Mouse (Mus musculus): ENCODE results near the gene Bub3. TPM values are rescaled to one million over a fixed set of nuclear protein-coding genes. Genes with fewer than 3 reads are reported as not detected.
A peak's percentile ranks its signal among the peaks of the same experiment; 100 is the strongest.

The Bub3 gene
- total RNA-seq (2021) = 10 to 100 TPM; 59.6 to 62.2 TPM
- long read RNA-seq, experiment 1, transcript Bub3-201 (8 exons, 2,218 nt) = major isoform, 79 of 88 reads
- long read RNA-seq, experiment 1, partial matches to known transcripts = 3 of 88 reads
- long read RNA-seq, experiment 1, other reads (novel, unspliced or antisense) = 6 of 88 reads
- long read RNA-seq, experiment 2, transcript Bub3-201 (8 exons, 2,218 nt) = major isoform, 52 of 59 reads
- long read RNA-seq, experiment 2, partial matches to known transcripts = 3 of 59 reads
- long read RNA-seq, experiment 2, other reads (novel, unspliced or antisense) = 4 of 59 reads

GRCm38 (mm10) chr7:131559986-131560696 lies at the start of gene Bub3:
Gene Bub3, plus strand, starts transcription at chr7:131560222.
- peak within 1 kb of the TSS; percentile 90 for H3K27ac ChIP-seq
- peak within 1 kb of the TSS; percentile 81 for H3K4me3 ChIP-seq
- TF ChIP-seq CTCF (IDR thresholded peaks at IDR 0.05) = no peak
- DNase-seq (ENCODE audit: extremely low spot score in 1 of 2, low spot score in 2 of 2) = peak; percentile 84 to 88
- intact Hi-C loops (cut with DNase I) = loop anchor here (5.0 kb wide), 2 partner anchors 148 to 198 kb away; partner anchors contain the start of genes 2310057M21Rik, Acadsb and Ikzf5

- peak; percentile 72 to 85 for DNase-seq (ENCODE audit: extremely low spot score in 1 of 2, low spot score in 2 of 2)
- Histone ChIP-seq H3K4me3 (no peak overlapping the region), H3K27ac (no peak overlapping the region)
- peak; percentile 88 for TF ChIP-seq CTCF (IDR thresholded peaks at IDR 0.05)
- intact Hi-C loops (cut with DNase I) = loop anchor here (1.0 to 10.0 kb wide), 5 partner anchors 17 to 675 kb away; no protein-coding TSS in a partner anchor
These were observed 20.0 kb upstream of the Bub3 start for GRCm38 (mm10) chr7:131539979-131540378.

GRCm38 (mm10) chr7:131541184-131542114 lies 18.6 kb upstream of the Bub3 start:
- DNase-seq (ENCODE audit: extremely low spot score in 1 of 2, low spot score in 2 of 2) = no peak
- TF ChIP-seq CTCF (IDR thresholded peaks at IDR 0.05) = no peak
- intact Hi-C loops (cut with DNase I) = loop anchor here (2.0 to 10.0 kb wide), 4 partner anchors 15 to 673 kb away; no protein-coding TSS in a partner anchor
- no peak overlapping the region for H3K27ac ChIP-seq
- H3K4me3 ChIP-seq = no peak overlapping the region

GRCm38 (mm10) chr7:131542115-131542871 lies 17.7 kb upstream of the Bub3 start, which contains the start of gene Hmx3:
Gene Hmx3, plus strand, starts transcription at chr7:131542867.
- Histone ChIP-seq H3K4me3 (no peak within 1 kb of the TSS), H3K27ac (no peak within 1 kb of the TSS)
- DNase-seq (ENCODE audit: extremely low spot score in 1 of 2, low spot score in 2 of 2) = peak in 1 of 2 experiments; percentile 11
- TF ChIP-seq CTCF (IDR thresholded peaks at IDR 0.05) = no peak
- intact Hi-C loops (cut with DNase I) = loop anchor here (10.0 kb wide), 2 partner anchors 103 to 673 kb away; no protein-coding TSS in a partner anchor

- peak in 1 of 2 experiments; percentile 13 for DNase-seq (ENCODE audit: extremely low spot score in 1 of 2, low spot score in 2 of 2)
- no peak overlapping the region for H3K4me3 ChIP-seq
- H3K27ac ChIP-seq = no peak overlapping the region
- intact Hi-C loops (cut with DNase I) = loop anchor here (10.0 kb wide), 2 partner anchors 102 to 672 kb away; no protein-coding TSS in a partner anchor
- no peak for TF ChIP-seq CTCF (IDR thresholded peaks at IDR 0.05)
These were observed 17.0 kb upstream of the Bub3 start for GRCm38 (mm10) chr7:131542872-131543622.

- intact Hi-C loops (cut with DNase I) = loop anchor here (10.0 kb wide), 2 partner anchors 101 to 671 kb away; no protein-coding TSS in a partner anchor
- no peak overlapping the region for H3K27ac ChIP-seq
- TF ChIP-seq CTCF (IDR thresholded peaks at IDR 0.05) = no peak
- no peak overlapping the region for H3K4me3 ChIP-seq
- peak in 1 of 2 experiments; percentile 13 for DNase-seq (ENCODE audit: extremely low spot score in 1 of 2, low spot score in 2 of 2)
These were observed 16.2 kb upstream of the Bub3 start for GRCm38 (mm10) chr7:131543623-131544481.

- DNase-seq (ENCODE audit: extremely low spot score in 1 of 2, low spot score in 2 of 2) = no peak
- TF ChIP-seq CTCF (IDR thresholded peaks at IDR 0.05) = no peak
- Histone ChIP-seq H3K27ac (no peak overlapping the region), H3K4me3 (no peak overlapping the region)
- intact Hi-C loops (cut with DNase I) = loop anchor here (10.0 kb wide), 2 partner anchors 100 to 670 kb away; no protein-coding TSS in a partner anchor
These were observed 15.2 kb upstream of the Bub3 start for GRCm38 (mm10) chr7:131544871-131545270.

GRCm38 (mm10) chr7:131545701-131546385 lies 14.2 kb upstream of the Bub3 start:
- H3K27ac ChIP-seq = no peak overlapping the region
- no peak for TF ChIP-seq CTCF (IDR thresholded peaks at IDR 0.05)
- no peak overlapping the region for H3K4me3 ChIP-seq
- intact Hi-C loops (cut with DNase I) = loop anchor here (10.0 kb wide), 2 partner anchors 99 to 669 kb away; no protein-coding TSS in a partner anchor
- DNase-seq (ENCODE audit: extremely low spot score in 1 of 2, low spot score in 2 of 2) = no peak
